Mouse (Mus musculus) MEL (cell line): ENCODE measurements at regions not wholly inside any gene's neighbourhood (a gene's known extent, or its start where the extent isn't known, plus 50 kb on each side); places are given as distances from the start of the nearest gene placed in this dataset.

Experiments used
- CTCF ChIP-seq, 3 experiments: IDR thresholded peaks in 2 of 3; conservative IDR thresholded peaks in 1 of 3; 2 replicates each; pipeline ENCODE4 v1.5.1; 2011 to 2012; ENCODE audit warnings: low read length in 3 of 3, low read depth in 2 of 3, mild to moderate bottlenecking in 2 of 3, improper control_type of control experiment in 1 of 3, inconsistent platforms in 1 of 3, mixed read lengths in 1 of 3, moderate library complexity in 1 of 3; ENCODE audit not compliant: control insufficient read depth in 1 of 3, insufficient read depth in 1 of 3, poor library complexity in 1 of 3, severe bottlenecking in 1 of 3
- E2F4 ChIP-seq: IDR thresholded peaks from 2 replicates; pipeline ENCODE4 v1.6.1; 2011; ENCODE audit warnings: low read depth, low read length, improper control_type of control experiment, borderline replicate concordance
- EP300 ChIP-seq, 2 experiments: IDR thresholded peaks; 2 replicates each; pipeline ENCODE4 v1.6.1; 2011; ENCODE audit warnings: improper control_type of control experiment in 2 of 2, low read length in 2 of 2, low read depth in 1 of 2, mild to moderate bottlenecking in 1 of 2
- ETS1 ChIP-seq: IDR thresholded peaks from 2 replicates; pipeline ENCODE4 v1.6.1; 2012; ENCODE audit warnings: low read depth, mild to moderate bottlenecking, inconsistent platforms, low read length, improper control_type of control experiment, moderate library complexity
- MEF2A ChIP-seq: IDR thresholded peaks from 2 replicates; pipeline ENCODE4 v1.6.1; 2014; ENCODE audit warnings: low read depth, mild to moderate bottlenecking, inconsistent platforms, low read length, improper control_type of control experiment; ENCODE audit not compliant: poor library complexity, insufficient replicate concordance, severe bottlenecking; ENCODE audit errors: extremely low read depth
- POLR2A ChIP-seq, 2 experiments: IDR thresholded peaks; 2 replicates each; pipeline ENCODE4 v1.6.1; 2011 to 2012; ENCODE audit warnings: low read length in 2 of 2, mild to moderate bottlenecking in 2 of 2, control low read depth in 1 of 2, improper control_type of control experiment in 1 of 2, low read depth in 1 of 2, moderate library complexity in 1 of 2; ENCODE audit not compliant: control insufficient read depth in 1 of 2, insufficient read depth in 1 of 2, poor library complexity in 1 of 2
- POLR2AphosphoS2 ChIP-seq: IDR thresholded peaks from 2 replicates; pipeline ENCODE4 v1.6.1; 2011; ENCODE audit warnings: low read length, improper control_type of control experiment
- POLR2AphosphoS5 ChIP-seq: IDR thresholded peaks from 2 replicates; pipeline ENCODE4 v1.6.1; 2012; ENCODE audit warnings: low read depth, borderline replicate concordance, mild to moderate bottlenecking, inconsistent platforms, low read length, moderate library complexity, mixed read lengths
- ZC3H11A ChIP-seq: IDR thresholded peaks from 2 replicates; pipeline ENCODE4 v1.6.1; 2012; ENCODE audit warnings: low read depth, mild to moderate bottlenecking, inconsistent platforms, low read length, improper control_type of control experiment
- ZKSCAN1 ChIP-seq: IDR thresholded peaks from 2 replicates; pipeline ENCODE4 v1.6.1; 2012; ENCODE audit warnings: low read depth, mild to moderate bottlenecking, inconsistent platforms, low read length, improper control_type of control experiment, moderate library complexity

- no peak for TF ChIP-seq CTCF (IDR thresholded peaks at IDR 0.05 in 2 of 3, conservative IDR thresholded peaks at IDR 0.05 in 1 of 3; ENCODE audit: control insufficient read depth in 1 of 3, insufficient read depth in 1 of 3, low read depth in 2 of 3, low read length in 3 of 3, poor library complexity in 1 of 3, severe bottlenecking in 1 of 3)
- no peak for TF ChIP-seq ZC3H11A
- no peak for TF ChIP-seq ZKSCAN1
- TF ChIP-seq POLR2A (IDR thresholded peaks at IDR 0.05; ENCODE audit: control insufficient read depth in 1 of 2, insufficient read depth in 1 of 2, low read depth in 1 of 2, low read length in 2 of 2, poor library complexity in 1 of 2), result no peak
- TF ChIP-seq POLR2AphosphoS5, result no peak
- TF ChIP-seq POLR2AphosphoS2, result no peak
- TF ChIP-seq EP300 (IDR thresholded peaks at IDR 0.05; ENCODE audit: low read depth in 1 of 2, low read length in 2 of 2), result no peak
- TF ChIP-seq E2F4, result no peak
- TF ChIP-seq MEF2A, result no peak
- no peak for TF ChIP-seq ETS1
Observed at GRCm38 (mm10) chr11:24951161-24951560, 873.3 kb downstream of the Bcl11a start.
